Mouse (Mus musculus) gastrocnemius, adult 2 months (tissue): ENCODE measurements around the gene Mpg. TPM values are rescaled to one million over a fixed set of nuclear protein-coding genes. Genes with fewer than 3 reads are reported as not detected.

Experiments
- DNase-seq: peaks from one replicate; pipeline ENCODE4 v3.0.0; 2022
- H3K27ac ChIP-seq: fragments of 200-600 bp; 2 replicates; pipeline ENCODE4 v1.8.1; 2022; ENCODE audit warnings: mild to moderate bottlenecking
- H3K4me3 ChIP-seq: fragments of 200-600 bp; 2 replicates; pipeline ENCODE4 v1.8.1; 2022; ENCODE audit warnings: mild to moderate bottlenecking, moderate library complexity
- CTCF ChIP-seq: fragments of 200-600 bp; IDR thresholded peaks from 2 replicates; pipeline ENCODE4 v1.8.1; 2022; ENCODE audit warnings: antibody characterized with exemption, mild to moderate bottlenecking, moderate library complexity
- intact Hi-C: fragments of 180-260 bp; cut with DNase I; formaldehyde crosslinking; loops from one replicate; pipeline ENCODE4 v1.15.1; 2025
- total RNA-seq, 2 experiments: library from RNA; stranded (reverse); gene quantifications; 2 replicates each; pipeline ENCODE4 v1.2.3; 2021

Mpg gene
- total RNA-seq, 2 experiments from 2014 or later = 3.1 to 5.3 TPM

DNA sequence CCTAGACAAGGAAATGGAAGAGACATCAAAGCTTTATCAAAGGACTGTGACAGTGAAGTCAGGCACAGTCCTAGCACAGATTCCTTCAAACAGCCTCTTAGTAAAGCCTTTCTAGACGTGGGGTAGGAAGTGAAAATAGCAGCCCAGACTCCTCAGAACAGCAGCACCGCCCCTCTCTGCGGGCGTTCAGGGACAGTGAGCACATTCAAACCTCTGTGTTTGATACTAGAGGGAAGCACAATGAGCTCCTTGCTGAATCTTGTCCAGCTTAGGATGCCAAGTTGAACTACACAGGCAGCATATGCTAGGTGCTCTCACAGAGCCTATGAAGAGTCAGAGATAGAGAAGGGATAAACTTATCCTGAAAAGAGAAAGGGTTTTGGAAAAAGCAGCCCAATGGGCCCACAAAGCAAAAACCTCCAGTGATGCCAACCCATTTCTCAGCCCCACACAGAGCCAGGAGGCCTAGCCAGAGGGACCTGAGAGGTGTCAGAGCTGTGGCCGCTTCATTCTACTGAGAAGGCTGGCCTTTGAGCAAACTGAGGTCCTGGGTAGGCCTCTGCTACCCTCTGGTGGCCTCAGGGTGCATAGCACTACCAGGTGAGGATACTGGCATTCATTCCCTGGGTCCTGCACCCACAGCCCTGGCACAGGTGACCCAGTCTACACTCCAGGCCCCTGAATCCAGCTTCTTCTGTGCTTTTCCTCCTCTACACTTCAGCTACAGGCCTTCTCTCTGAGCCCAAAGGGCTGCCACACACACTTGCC is 12.0 kb downstream of the Mpg start:
- Histone ChIP-seq H3K4me3 (no peak overlapping the region), H3K27ac (no peak overlapping the region)
- peak; percentile 100 for TF ChIP-seq CTCF
- intact Hi-C loops = loop anchor here (1.0 kb wide), 2 partner anchors 21 to 56 kb away; no protein-coding TSS in a partner anchor
- peak; percentile 78 for DNase-seq

DNA sequence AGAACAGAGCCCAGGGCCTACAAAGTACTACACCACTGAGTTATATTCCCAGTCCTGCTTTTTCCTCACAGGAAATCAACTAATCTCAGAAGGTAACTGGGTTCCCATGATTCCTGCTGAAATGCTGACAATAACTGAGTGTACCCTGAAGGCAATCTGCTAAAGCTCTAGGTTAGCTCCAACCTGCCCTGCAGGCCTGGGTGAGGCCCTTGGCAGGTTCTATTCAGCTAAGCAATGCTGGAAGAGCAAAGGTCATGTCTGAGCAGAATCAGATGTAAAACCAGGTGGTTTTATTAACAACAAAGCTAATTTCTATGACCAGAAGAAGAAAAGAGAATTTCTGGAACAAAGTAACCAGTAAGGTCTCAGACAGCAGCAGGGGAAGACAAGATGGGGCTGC is 15.1 kb downstream of the Mpg start:
- Histone ChIP-seq H3K27ac (no peak overlapping the region), H3K4me3 (no peak overlapping the region)
- DNase-seq = no peak
- intact Hi-C loops = loop anchor here (5.0 kb wide), 1 partner anchor 34 kb away; the partner anchor contains the start of gene Snrnp25
- no peak for TF ChIP-seq CTCF

DNA sequence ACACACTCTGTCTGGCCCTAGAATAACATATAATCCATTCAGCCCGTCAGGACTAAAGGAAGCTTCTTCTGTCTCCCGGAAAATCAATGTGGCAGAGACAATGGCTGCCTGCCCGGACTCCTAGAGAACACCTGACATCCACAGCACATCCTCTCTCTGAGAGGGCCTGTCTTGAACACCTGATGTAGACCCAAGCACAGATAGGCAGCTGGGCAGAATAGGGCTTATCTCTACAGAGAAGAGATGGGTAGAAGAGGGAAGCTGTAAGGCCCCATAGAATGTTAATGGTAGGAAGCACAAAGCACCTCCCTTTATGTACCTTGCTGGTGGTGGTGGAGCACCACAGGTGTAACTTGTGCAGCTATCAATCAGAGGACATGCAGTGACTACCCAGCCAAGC is 15.9 kb downstream of the Mpg start:
- intact Hi-C loops = loop anchor here (5.0 kb wide), 1 partner anchor 35 kb away; the partner anchor contains the start of gene Snrnp25
- H3K4me3 ChIP-seq = no peak overlapping the region
- TF ChIP-seq CTCF = no peak
- H3K27ac ChIP-seq = no peak overlapping the region
- DNase-seq = no peak

DNA sequence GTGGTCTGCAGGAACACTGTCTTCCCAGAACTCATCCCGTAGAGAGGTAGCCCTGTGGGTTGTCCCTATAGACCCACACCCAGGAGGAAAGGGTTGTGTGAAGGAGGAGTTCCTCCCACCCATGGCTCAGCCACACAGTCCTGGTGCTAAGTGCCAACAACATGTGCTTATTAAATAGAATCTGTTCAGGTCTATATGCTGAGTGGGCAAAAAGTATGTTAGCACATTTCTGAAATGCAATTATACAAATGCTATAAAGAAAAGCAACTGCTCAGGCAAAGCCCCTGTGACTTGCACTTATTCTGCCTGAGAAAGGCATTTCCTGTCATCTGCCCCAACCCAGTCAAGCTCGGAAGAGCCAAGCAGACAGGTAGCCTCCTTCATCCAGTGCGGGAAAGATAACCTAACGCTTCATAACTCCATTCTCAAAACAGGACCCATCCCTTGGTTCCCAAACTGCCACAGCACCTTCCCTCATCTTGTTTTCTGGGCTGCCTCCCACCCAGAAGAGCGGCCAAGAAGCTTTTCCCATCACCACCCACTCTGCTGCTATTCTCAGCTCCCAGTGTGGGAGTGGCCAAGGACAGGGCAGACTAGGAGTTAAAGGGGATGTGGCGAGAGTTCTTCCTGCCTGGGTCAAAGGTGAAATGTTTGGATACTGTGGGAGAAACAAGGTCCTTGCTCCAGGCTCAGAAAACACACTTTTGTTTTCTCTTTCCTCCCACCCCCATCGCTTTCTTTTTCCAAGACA is 17.1 kb downstream of the Mpg start:
- H3K27ac ChIP-seq = peak overlapping the region; percentile 71
- no peak for TF ChIP-seq CTCF
- no peak for DNase-seq
- no peak overlapping the region for H3K4me3 ChIP-seq
- intact Hi-C loops = loop anchor here (5.0 kb wide), 1 partner anchor 36 kb away; the partner anchor contains the start of gene Snrnp25

DNA sequence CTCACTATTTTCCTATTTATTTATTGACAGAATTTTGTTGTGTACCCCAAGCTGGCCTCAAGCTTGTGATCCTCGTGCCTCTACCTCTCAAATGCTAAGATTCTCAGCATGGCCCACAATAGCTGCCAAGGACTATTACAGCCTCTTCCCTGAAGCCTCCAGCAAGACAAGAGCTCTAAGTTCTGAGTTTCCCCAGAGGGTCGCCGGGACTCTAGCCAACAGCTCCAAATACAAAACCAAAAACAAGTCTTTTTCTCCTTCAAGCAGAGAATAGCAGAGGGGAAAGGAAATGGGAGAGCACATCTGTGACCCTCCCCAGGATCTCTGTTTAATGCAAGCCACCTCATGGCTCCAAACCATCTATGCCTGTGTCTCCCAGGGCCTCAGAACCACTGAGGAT is 17.8 kb downstream of the Mpg start:
- intact Hi-C loops = loop anchor here (5.0 kb wide), 1 partner anchor 37 kb away; the partner anchor contains the start of gene Snrnp25
- H3K27ac ChIP-seq = peak overlapping the region; percentile 71
- H3K4me3 ChIP-seq = no peak overlapping the region
- peak; percentile 74 for DNase-seq
- no peak for TF ChIP-seq CTCF

DNA sequence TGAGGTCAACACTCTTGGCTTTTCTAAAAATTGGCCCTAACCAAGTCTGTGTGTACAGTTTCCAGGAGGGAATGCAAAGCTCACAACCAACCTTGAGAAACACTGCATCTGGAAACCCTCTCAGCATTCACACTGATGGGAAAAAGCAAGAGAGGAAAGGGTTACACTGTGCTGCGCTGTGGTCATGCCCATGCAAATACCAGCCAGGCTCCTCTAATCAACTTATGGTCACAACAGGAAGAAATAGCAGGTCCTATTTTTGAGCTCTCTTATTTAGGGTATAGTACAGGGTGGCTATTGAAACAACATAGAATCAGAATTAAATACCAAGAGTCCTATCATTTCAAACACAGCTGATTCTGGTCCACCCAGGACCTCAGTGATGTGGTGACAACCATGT is 18.3 kb downstream of the Mpg start:
- intact Hi-C loops = loop anchor here (5.0 kb wide), 1 partner anchor 37 kb away; the partner anchor contains the start of gene Snrnp25
- no peak for TF ChIP-seq CTCF
- peak overlapping the region; percentile 71 for H3K27ac ChIP-seq
- H3K4me3 ChIP-seq = no peak overlapping the region
- no peak for DNase-seq

DNA sequence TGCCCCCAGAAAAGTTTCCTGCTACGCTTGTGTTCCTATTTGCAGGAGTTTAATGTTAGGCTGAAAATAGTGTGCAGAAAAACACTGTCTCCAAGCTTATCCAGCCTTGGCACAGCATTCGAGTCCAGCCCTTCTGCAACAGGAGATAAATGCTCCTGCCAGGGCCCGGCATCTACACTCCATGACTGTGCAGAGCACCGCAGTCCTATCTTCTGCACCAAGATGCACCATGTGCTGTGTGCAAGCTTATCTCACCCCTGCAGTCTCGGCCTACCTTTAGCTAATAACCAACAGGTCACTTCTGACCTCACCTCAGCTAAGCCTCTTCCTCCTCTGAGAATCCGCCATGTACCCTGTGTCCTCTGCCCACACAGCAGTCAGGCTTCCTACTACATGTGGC is 19.3 kb downstream of the Mpg start:
- Histone ChIP-seq H3K4me3 (no peak overlapping the region), H3K27ac (peak overlapping the region; percentile 28)
- DNase-seq = no peak
- no peak for TF ChIP-seq CTCF
- intact Hi-C loops = no loop called here

DNA sequence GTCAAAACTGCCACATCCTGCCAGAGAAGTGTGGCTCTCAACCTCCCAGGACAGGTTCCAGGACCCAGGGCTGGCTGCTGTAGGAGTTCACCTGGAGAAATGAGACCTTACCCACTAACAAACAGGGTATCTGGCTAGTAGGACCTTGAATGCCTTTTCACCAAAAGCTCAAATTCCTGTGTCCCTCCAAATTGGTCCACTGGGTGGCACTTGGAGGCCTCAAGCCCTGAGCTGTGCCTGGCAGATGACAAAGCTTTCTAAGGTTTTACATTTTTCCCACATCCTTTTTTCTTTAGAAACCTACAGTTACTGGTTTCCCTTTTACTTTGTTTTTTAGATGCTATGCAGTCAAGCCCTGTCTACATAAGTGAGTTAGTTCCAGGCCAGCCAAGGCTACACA is 20.8 kb downstream of the Mpg start:
- no peak for DNase-seq
- TF ChIP-seq CTCF = peak; percentile 26; the same call in 1 of the 2 replicates
- H3K4me3 ChIP-seq = no peak overlapping the region
- intact Hi-C loops = no loop called here
- H3K27ac ChIP-seq = no peak overlapping the region

DNA sequence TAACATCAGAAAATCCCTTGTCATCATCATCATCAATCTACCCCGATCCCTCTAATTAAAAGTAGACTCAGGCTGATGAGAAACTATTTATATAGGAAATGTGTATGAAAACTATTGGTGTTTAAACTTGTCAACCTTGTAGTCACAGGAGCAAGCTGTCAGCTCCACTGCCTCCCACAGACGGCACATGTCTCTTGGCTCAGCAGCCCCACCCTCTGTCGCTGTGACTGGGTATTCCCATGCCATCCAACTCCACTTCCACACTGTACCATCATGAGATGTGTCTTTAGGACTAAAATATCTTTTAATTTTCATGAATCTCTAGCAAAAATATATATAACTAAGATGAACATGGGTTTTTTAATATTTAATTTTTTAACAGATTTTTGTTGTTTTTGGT is 22.0 kb downstream of the Mpg start:
- DNase-seq = no peak
- no peak for TF ChIP-seq CTCF
- intact Hi-C loops = no loop called here
- Histone ChIP-seq H3K27ac (no peak overlapping the region), H3K4me3 (no peak overlapping the region)

DNA sequence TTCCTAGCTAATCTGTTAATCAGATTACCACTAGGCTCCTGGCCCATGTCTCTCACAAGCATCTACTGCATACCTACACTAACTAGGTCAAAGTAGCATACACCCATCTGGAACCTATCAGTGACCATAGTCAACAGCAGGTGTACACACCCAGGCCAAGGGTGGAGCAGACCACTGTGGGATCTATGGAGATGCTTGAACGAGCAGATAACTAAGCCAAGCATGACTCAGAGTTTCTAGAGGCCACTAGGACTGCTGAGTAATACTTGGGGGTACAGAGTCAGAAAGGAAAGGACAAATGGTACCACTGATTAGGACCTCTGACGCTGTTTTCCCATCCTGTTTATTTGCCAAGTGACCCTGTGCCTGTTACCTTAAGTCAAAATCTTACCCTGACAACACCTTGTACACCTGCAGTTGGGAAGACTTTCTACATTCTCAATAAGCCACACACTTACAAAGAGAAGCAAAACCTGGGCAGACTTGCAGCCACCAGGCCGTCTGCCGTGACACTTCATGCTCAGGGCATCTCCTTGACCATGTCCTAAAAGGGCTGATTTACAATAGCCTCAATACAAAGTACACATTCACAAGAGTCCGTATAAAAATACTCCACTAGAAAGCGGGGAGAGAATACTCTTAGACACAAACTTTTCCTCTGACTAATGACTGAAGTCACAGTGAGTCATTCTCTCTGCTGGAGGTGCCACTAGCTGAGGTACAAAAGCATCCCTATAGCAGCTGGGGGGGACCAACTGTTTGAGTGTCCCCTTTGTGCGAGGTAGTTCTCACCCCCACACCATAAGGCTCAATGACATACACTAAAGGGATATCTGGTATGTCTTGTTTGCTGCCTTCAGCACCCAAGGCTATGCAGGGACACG is 24.8 kb downstream of the Mpg start:
- no peak overlapping the region for H3K27ac ChIP-seq
- TF ChIP-seq CTCF = no peak
- intact Hi-C loops = no loop called here
- no peak for DNase-seq
- H3K4me3 ChIP-seq = no peak overlapping the region

DNA sequence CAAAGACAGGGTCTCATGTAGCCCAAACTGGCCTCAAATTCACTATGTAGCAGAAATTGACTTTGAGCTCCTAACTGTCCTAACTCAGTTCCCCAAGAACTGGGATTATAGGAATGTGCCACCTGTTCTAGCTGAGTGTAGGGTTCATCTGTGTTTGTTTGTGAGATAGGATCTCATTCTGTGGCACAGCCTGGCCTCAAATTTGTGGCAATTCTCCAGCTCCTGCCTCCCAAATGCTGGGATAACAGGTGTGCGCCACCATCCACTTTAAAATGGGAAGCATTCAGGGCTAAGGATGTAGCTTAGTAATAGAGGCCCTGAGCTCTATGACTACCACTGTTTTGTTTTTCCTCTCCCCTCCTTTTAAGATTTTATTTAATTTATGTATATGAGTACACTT is 26.8 kb downstream of the Mpg start:
- Histone ChIP-seq H3K27ac (no peak overlapping the region), H3K4me3 (no peak overlapping the region)
- TF ChIP-seq CTCF = no peak
- DNase-seq = no peak
- intact Hi-C loops = no loop called here

DNA sequence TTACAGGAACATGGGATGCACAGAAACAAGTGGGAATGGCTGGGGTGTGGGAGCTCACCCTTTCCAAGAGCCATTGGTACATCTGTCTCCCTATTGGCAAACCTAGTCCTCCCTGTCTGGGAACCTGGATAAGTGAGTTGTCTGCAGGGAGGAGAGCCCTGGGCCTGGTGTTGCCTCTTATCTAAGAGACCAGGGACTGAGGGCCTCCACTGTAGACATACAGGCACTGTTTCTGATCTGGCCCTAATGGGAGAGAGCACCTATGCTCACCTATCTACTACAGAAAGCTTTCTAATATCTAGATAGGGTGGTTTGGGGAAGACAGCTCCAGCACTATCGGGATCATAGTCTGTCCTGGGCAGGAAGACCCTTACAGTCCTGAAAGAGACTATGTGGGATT is 29.8 kb downstream of the Mpg start:
- TF ChIP-seq CTCF = no peak

More for the DNA sequence above, 29.8 kb downstream of the Mpg start:
- Histone ChIP-seq H3K4me3 (no peak overlapping the region), H3K27ac (no peak overlapping the region)
- intact Hi-C loops = no loop called here
- DNase-seq = no peak
